Mouse (Mus musculus): ENCODE results near the gene Slc38a4.

The Slc38a4 gene

DNA sequence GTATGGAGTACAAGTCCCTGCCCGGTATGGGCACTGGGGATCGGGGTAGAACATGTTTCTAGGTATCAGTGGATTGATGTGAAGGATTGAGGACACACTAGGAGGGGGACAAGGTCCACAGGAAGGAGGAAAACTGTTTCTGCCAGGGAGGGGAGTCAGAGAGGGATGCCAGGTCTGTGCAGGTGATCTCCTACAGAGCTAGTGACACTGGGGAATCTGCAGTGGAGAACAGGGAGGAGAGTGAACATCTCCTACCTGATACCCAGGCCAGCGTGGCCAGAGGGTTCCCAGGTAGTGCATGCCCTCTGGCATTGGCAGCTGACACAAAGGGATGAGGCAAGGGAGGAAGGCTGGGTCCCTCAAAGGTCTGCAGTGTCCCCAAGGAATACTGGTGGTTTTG is 89.4 kb downstream of the Slc38a4 start:
- no peak for DNase-seq (ENCODE audit: low read depth)

DNA sequence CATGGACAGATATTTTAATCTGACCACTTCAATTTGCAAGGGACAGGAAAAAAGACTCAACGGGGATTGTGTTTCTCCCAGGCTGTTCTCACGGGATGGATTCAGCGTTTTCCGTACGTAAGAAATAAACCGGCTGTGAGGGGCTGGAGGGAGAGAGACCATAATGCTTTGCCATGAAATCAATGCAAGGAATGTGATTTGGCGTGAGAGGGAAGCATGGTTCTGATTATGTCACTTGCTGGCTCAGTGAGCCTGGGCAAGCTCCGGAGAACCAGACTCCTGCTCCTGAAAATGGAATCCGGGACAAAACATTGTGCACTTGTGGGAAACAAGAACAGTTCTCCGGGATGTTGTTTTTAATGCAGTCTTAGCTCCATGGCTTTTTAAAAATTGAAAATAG is 92.0 kb downstream of the Slc38a4 start:
- no peak for DNase-seq (ENCODE audit: low read depth)

DNA sequence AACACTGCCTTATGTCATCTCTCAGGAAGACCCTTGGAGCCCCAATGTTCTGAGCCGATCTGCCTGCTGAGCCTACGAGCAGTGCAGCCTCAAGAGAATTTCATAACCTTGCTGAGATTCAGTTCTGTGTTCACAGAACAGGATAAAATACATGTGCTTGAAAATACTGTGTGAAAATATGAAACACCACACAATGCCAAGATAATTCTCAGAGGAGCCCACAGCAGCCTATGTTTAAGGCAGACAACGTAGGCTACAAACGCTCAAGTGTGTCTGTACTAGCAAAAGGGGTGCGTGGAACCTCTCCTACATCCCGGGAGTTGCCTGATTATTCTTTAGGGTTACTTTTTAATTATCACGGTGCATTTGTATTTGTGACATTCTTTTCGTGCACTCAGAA is 92.4 kb downstream of the Slc38a4 start:
- no peak for DNase-seq (ENCODE audit: low read depth)

DNA sequence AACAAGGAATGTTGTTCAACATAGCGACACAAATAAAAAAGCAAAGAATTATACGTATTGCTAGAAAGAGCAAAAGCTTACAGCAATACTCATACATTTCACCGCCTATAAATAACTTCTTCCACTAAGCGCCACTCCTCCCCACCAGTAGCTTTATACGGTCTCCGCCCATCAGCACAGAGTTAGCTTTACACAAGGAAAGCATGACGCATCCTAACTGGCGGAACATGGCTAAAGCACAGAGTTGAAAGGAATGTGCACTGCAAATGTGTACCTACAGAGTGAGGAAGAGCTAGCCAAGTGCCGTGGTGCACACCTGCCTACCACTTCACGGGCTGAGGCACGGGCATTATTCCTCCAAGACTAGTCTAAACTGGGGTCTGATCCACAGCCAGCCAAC is 95.4 kb downstream of the Slc38a4 start:
- DNase-seq (ENCODE audit: low read depth): no peak

DNA sequence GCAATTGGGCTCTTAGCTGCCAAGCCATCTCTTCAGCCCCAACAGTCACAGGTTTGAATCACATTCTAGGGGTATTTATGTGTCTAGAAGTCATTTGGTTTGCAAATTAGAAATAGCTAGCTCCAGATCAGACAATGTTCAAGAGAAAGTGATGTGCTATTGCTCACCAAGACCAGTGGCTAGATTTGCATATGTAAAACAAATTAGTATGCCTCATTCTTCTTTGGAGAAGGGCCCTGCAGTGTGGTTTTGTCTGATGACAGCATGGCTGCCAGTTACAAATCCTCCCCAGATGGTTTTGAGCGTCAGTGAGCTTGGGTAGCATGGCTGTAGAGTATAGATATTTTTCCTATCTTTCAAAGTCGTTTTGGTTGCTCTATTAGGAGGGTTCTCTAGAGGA is 96.5 kb downstream of the Slc38a4 start:
- no peak for DNase-seq (ENCODE audit: low read depth)

DNA sequence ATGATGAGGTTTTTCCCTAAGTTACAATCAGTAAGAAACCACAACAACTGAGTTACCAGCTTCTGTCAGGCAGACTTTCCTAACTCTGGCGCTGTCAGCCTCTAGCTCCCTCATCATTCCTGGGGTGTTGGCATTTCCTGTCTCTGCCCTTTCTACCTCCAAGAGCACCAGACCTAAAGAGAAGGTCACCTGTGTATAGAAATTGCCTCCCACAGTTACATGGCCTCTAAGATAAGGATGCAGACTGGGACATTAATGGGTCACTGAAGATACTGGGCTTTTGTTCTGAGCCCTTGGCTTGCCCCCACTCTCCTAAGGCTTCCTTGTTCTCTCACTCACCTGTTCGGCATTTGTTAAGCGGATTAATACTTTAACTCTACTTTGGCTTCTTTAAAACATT is 99.1 kb downstream of the Slc38a4 start:
- DNase-seq (ENCODE audit: low read depth): no peak

DNA sequence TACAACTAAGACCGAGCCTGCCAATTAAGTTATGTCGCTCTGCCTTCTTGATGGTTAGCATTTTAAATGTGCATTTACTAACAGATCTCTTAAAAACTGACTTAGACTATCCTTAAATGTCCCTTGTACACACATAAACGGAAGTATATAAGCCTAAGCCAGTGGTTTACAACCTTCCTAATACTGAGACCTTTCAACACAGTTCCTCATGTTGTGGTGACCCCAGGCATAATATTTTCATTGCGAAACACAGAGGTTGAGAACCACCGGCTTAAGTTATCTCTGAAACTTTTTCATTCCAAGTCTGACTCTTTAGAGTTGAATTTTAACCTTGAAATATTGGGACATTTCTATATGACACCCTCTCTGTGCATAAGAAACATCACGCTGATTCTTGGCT is 101.4 kb downstream of the Slc38a4 start:
- DNase-seq (ENCODE audit: low read depth): no peak

DNA sequence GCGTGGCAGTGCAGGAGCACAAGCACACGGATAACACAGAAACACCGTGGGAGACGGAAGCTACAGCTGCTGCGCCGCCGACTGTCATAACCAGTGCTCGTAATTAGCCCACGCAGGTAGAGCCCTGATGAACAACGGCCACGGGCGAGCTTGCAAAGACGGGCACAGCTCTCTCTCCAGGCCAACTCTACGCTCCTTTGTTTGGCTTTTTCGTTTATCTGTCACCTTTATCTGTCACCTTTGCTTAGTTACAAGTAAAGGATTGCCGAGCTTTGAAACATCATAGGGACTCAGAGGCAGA is 101.9 kb downstream of the Slc38a4 start:
- DNase-seq (ENCODE audit: low read depth): no peak

DNA sequence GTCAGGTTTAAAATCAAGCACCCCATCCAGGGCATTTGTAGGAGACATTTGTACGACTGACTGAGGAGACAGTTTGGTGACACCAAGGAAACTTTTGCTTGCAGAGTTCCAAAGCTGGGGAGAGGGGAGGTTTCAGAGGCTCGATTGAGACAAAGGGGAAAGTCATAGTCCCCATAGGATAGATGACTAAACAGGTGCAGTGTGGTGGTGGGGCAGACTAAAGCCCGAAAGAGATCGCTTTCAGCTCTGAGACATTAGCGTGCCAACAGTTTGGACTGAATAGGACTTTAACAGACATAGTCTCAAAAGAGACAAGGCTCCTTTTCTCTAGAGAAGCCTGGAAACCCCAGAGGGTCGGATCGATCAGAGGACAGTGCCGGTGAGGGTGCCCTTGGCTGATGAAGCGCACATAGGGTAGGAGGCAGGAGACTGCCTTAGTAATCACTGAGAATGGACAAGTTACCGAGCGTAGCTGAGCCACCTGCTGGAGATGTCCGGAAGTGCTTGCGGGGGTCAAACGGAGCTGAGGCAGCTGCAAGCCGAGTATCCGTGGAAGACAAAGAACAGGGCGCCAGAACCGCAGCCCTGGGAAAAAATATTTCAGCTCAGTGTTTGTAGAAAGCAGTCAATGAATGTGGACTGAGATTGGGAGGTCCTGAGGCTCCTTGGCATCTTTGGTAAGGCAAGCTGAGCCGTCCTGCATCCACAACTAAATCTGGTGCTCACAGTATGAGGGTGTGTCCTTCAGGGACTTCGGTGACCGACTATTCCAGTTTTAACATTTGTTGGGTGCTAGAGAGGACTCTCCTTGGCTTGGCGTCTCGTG is 102.4 kb downstream of the Slc38a4 start:
- peak; percentile 64 for DNase-seq (ENCODE audit: low read depth)

DNA sequence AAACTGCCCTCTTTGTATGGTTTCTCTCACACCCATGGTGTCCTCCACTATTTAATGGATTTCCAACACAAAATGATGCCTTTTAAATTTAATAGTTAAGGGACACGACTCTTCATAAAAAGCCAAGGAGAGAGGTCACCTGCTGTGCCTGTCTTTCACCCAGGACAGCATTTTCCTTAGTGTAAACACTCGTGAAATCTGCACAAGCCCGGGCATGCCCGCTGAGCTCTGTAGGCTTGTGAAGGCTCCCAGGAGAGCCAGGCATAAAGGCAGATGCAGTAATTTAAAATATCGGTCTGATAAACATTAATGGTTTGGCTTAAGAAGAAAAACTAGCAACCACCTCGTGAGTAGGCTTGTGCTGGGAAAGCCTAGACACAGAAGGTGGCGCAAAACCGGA is 103.3 kb downstream of the Slc38a4 start:
- DNase-seq (ENCODE audit: low read depth): no peak

DNA sequence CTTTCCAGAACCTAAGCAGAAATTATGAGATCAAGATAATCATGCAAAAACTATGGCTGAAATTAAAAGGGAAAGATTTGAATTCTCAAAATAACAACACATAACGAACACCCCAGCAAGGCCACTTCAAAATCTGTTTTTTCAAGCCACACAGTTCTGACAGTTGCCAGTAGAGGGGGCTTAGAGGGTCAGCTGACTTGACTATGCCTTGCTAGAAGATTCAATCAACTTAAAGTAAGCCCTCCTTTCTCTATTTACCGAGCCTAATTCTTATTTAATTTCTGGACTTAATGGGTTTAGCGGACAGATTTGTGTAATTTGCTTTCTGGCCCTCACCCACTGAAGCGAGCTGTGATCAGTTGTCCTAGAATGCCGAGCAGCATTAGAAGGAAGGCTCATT is 104.0 kb downstream of the Slc38a4 start:
- DNase-seq (ENCODE audit: low read depth): no peak

DNA sequence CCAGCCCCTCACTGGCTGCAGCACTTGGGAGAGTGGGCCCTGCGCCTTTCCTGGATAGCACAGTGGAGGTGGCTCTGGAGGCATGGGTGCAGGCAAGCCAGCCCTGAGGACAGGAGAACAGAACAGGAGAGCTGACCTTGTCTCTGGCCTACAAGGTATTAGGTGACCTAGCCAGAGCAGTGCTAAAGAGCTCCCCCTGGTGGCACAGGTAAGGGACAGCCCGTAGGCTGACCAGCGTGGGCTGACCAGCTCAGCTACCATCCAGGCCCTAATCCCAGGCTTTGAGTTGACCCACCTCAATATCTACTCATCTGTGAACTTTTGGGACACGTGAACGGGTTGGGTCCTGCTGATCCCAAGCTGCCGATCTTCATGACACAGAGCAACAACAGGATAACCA is 107.3 kb downstream of the Slc38a4 start:
- peak; percentile 61 for DNase-seq (ENCODE audit: low read depth)

All from naive thymus-derived CD4-positive, alpha-beta T cell, adult 2 months (primary cell).